Mouse (Mus musculus): ENCODE data around the gene Ppcs. TPM values are rescaled to one million over a fixed set of nuclear protein-coding genes. Genes with fewer than 3 reads are reported as not detected.

Ppcs gene
- 6.3 to 20.1 TPM (median 8.1 TPM) in 3 replicates for total RNA-seq (2017)

GRCm38 (mm10) chr4:119422294-119422964 lies at the start of gene Ppcs, which contains the start of gene Zmynd12:
Gene Ppcs, minus strand, starts transcription at chr4:119422420.
Gene Zmynd12, plus strand, starts transcription at chr4:119422814.
- peak; percentile 79 for ATAC-seq (replicated peaks; ENCODE audit: insufficient number of reproducible peaks, low FRiP score, low TSS enrichment, poor library complexity, severe bottlenecking)

GRCm38 (mm10) chr4:119467720-119468380 lies 45.6 kb upstream of the Ppcs start:
- no peak for ATAC-seq (replicated peaks; ENCODE audit: insufficient number of reproducible peaks, low FRiP score, low TSS enrichment, poor library complexity, severe bottlenecking)

- no peak for ATAC-seq (replicated peaks; ENCODE audit: insufficient number of reproducible peaks, low FRiP score, low TSS enrichment, poor library complexity, severe bottlenecking)
Measured at GRCm38 (mm10) chr4:119465841-119466240, 43.6 kb upstream of the Ppcs start.

DNA sequence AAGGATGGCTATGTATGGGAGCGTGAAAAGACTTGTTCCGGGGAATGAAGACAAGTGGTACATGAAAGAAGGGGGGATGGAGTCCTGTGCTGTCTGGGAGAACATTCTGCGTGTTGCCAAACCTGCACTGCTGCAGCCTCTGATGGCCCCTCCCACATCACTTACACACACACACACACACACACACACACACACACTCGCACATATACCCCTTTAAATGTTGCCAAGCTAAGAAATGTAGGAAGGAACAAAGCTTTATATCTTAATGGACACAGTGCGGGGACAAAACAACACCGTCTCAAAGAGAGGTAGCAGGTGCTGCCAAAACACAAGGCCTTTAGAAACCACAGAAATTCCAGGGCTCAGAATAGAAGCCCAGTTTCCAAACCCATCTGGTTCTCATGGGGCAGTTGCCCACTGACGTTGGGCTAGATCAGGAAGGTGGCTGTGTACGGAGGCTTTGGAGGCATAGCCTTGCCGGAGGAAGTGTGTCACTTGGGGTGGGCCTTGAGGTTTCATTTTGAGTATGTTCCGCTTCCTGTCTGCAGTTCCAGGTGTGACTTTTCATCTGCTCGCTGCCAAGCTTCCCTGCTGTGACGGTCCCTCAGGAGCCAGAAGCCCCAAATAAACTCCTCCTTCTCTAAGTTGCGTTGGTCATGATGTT lies 41.7 kb upstream of the Ppcs start:
- ATAC-seq (replicated peaks; ENCODE audit: insufficient number of reproducible peaks, low FRiP score, low TSS enrichment, poor library complexity, severe bottlenecking), result 0 out of 2 replicates have a peak, but pooled peaks have one; percentile 19

DNA sequence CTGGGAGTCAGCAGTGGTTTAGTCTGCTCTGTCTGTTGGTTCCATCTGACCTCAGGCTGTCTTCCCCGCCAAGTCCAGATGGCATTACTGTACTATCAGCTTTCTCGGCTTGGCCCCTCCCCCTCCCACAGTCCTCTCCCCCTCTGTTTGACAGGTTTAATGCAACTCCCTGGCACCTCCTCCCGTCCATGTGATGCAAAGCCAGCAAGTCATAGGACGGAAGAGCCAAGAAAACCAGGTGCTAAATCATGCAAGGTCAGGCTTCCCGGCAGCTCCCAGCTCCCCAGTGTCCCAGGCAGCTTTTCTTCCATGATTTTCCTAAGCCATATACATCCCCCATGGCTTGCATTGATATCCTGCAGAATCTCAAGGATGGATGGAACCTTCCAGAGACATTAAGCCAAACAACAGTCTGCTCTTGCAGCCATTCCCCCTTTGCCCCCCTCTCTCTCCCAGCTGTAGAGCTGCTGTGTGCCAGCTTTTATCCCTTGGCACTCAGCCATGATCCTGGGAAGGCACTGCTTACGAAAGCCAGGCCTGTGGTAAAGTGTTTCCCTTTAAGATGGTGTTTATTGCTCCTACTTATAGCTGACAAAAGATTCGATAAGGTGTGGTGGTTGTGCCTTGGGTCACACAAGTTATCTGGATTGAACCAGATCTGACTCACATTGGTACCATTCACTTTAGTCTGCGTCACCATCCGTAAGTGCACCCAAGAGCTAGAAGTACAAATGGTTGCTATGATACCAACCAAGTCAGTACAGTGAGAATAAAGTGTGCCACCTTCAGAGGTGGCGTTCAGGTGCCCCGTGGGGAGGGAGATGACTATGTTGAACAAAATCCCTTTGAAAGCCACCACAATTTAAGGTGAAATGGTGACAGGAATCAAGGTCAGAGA lies 40.9 kb upstream of the Ppcs start:
- ATAC-seq (replicated peaks; ENCODE audit: insufficient number of reproducible peaks, low FRiP score, low TSS enrichment, poor library complexity, severe bottlenecking), result no peak

DNA sequence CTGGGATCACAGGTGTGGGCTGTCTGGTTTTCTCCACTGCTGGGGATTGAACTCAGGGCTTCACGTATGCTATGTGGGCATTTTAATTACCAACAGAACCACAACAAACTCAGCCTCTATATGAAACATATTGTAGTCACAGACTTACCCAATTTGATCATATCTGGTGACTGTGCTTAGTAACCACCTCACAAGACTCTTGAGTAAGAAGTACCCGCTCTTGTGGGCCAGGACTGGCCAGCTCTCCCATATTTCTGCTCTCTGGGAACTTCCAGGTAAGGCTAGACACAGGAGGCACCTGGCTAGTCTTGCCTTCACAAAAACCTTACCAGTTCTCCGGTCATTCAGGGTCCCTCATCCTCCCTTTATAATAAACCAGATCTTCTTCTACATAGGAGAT lies 40.2 kb upstream of the Ppcs start:
- ATAC-seq (replicated peaks; ENCODE audit: insufficient number of reproducible peaks, low FRiP score, low TSS enrichment, poor library complexity, severe bottlenecking), result no peak

GRCm38 (mm10) chr4:119460728-119461141 lies 38.5 kb upstream of the Ppcs start:
- ATAC-seq (replicated peaks; ENCODE audit: insufficient number of reproducible peaks, low FRiP score, low TSS enrichment, poor library complexity, severe bottlenecking), result no peak

DNA sequence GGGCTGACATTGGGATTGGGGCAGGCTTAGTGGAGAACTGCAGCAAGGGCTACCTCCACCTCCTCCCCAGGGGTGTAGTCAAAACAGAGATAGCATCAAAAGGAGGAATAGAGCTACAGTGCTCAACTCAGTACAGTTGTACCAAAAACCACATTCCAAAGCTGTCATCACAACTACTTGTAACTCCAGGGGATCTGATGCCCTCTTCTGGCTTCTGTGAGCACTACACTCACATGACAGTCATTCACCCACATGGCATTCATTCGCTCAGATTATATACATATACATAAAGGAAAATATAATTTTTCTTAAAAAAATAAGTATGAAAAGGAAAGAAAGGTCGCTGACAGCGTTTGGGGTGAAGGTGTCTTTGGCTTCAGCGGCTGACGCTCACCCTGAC lies 38.1 kb upstream of the Ppcs start:
- ATAC-seq (replicated peaks; ENCODE audit: insufficient number of reproducible peaks, low FRiP score, low TSS enrichment, poor library complexity, severe bottlenecking), result no peak

- ATAC-seq (replicated peaks; ENCODE audit: insufficient number of reproducible peaks, low FRiP score, low TSS enrichment, poor library complexity, severe bottlenecking), result no peak
Measured at GRCm38 (mm10) chr4:119453533-119453932, 31.3 kb upstream of the Ppcs start.

DNA sequence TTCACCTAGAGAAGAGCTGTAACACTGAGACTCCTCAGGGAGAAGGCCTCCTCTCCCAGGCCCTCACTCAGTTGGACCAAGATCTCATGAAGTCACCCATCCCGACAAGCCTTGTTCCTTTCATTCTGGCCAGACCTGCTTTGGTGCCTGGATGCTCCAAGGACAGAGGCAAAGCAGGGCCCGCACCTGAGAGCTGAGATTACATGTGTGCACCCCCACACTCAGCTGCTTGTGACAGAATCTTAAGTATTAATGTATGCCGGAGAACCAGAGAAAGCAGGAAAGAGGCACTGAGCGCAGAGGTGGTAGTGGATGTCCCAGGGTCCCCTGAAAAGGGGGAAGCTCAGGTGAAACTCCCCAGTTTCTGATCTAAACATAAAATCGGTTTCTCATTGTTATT lies 30.9 kb upstream of the Ppcs start:
- ATAC-seq (replicated peaks; ENCODE audit: insufficient number of reproducible peaks, low FRiP score, low TSS enrichment, poor library complexity, severe bottlenecking), result no peak

DNA sequence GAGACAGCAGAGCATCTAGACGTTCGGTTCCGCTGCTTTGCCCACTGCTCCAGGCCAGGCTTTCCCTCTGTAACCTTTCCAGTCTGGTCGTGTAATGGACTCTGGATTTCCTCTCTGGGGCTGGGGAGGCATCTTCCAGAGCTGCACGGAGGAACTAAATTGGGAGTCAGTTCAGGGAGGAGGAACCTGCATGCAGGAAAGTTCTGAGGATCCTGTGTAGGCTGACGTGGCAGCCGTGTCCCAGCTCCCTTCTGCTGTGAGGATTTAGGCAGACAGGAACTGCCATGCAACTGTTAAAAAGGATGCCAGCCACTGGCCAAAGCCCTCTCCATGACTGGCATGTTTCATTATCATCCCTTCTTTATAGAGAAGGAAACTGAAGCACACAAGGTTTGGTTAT lies 28.2 kb upstream of the Ppcs start:
- no peak for ATAC-seq (replicated peaks; ENCODE audit: insufficient number of reproducible peaks, low FRiP score, low TSS enrichment, poor library complexity, severe bottlenecking)

DNA sequence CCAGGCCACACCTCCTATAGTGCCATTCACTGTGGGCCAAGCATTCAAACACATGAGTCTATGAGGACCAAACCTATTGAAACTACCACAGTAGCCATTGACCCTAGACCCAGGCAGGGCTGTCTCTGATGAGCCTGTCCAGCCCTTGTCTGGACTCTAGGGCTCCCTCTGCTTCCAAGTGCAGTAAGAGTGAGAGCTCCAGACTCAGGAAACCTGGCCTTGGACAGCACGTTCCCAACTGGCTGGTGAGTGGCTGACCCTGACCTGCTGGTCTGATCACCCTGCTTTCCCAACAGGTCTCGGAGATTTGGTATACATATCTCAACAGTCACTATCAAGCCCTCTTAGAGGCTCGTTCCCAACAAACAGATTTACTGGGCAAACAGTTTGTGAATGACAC lies 25.6 kb upstream of the Ppcs start:
- no peak for ATAC-seq (replicated peaks; ENCODE audit: insufficient number of reproducible peaks, low FRiP score, low TSS enrichment, poor library complexity, severe bottlenecking)

DNA sequence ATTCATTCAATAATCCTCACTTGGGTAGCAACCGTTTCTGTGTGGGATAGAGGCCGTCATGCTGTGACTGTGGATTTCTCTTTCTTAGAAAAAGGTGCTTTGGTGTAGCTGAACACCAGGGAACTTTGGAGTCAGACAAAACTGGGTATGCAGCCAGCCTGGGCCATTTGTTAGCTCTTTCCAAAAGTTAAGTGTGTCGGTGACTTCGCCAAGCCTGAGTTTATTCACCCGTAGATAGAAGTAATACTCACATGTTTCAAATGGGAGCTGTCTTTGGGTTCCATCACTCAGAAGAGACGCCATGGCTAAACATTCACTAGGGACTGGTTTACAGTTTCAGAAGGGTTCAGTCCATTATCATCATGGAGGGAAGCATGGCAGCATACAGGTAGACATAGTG lies 25.0 kb upstream of the Ppcs start:
- ATAC-seq (replicated peaks; ENCODE audit: insufficient number of reproducible peaks, low FRiP score, low TSS enrichment, poor library complexity, severe bottlenecking), result no peak

DNA sequence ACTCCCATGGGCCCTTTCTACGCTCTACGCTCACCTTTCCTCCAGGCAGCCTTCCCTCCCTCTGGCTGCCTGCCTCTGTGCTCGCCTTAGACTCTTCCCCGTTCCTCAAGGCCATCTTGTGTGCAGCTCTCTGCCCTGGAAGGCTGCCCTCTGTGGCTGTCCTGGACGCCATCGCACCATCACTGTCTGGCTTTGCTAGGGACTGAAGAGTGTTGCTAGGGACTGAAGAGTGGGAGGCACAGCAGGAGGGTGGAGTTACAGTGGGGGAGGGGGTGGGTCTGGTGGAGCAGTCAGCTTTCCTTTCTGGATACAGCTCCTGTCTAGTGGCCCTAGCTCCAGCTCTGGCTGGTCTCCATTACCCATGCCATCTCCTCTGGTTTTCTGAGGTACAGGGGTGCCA lies 20.3 kb upstream of the Ppcs start:
- no peak for ATAC-seq (replicated peaks; ENCODE audit: insufficient number of reproducible peaks, low FRiP score, low TSS enrichment, poor library complexity, severe bottlenecking)

DNA sequence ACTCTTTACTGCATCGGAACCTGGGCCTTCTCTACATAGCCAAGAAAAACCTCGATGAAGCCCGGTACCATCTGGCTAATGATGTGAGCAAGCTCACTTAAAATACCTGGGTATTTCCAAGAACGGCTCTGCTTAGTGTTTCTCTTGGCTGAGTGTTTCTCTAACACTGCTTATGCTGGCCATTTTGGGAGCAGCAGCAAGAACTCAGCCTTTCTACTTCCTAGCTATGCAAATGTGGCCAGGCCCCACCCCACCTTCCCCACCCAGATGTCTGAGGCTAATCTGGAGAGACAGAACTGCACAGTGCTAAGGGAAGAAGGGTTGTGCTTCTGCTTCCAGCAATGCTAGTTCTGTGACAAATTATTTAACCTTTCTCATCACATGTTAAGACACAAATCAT lies 19.6 kb upstream of the Ppcs start:
- ATAC-seq (replicated peaks; ENCODE audit: insufficient number of reproducible peaks, low FRiP score, low TSS enrichment, poor library complexity, severe bottlenecking), result no peak

- no peak for ATAC-seq (replicated peaks; ENCODE audit: insufficient number of reproducible peaks, low FRiP score, low TSS enrichment, poor library complexity, severe bottlenecking)
Measured at GRCm38 (mm10) chr4:119437936-119438335, 15.7 kb upstream of the Ppcs start.

DNA sequence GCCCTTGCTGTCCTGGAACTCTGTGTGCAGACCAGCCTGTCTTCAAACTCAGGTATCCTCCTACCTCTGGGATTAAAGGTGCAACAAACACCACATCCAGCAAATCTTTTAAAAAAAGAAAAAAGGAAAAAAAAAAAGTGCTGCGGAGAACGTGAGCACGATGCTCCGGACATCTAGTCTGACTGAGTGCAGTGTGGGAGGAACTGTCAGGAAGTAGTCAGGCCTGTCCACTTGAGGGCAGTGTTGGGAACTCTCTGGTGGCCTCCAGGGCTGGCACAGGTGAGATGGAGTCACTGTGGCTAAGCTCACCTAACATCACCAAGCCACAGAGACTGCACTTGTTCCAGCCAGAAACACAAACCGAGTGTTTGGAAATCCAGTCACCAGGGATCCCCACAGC lies 8.5 kb upstream of the Ppcs start:
- 0 out of 2 replicates have a peak, but pooled peaks have one; percentile 53 for ATAC-seq (replicated peaks; ENCODE audit: insufficient number of reproducible peaks, low FRiP score, low TSS enrichment, poor library complexity, severe bottlenecking)

- ATAC-seq (replicated peaks; ENCODE audit: insufficient number of reproducible peaks, low FRiP score, low TSS enrichment, poor library complexity, severe bottlenecking), result no peak
Measured at GRCm38 (mm10) chr4:119427680-119428079, 5.5 kb upstream of the Ppcs start.

GRCm38 (mm10) chr4:119425601-119426000 lies 3.4 kb upstream of the Ppcs start:
- no peak for ATAC-seq (replicated peaks; ENCODE audit: insufficient number of reproducible peaks, low FRiP score, low TSS enrichment, poor library complexity, severe bottlenecking)
